Comparison of ENCODE assay signal across 8 mouse cellular contexts in genomic region chr9:68654039-68654332, GRCm38 (mm10). TPM values are rescaled to one million over a fixed set of nuclear protein-coding genes. Genes with fewer than 3 reads are reported as not detected.
A peak's percentile ranks its signal among the peaks of the same experiment; 100 is the strongest.
DNase-seq lines count a peak whose midpoint lies in the region; ATAC-seq and TF ChIP-seq lines count a peak whose summit lies in the region.

No protein-coding gene starts in this region.

- H3K27me3 ChIP-seq in lung, postnatal 0 days (replicated peaks; ENCODE audit: insufficient read depth, low read length) = no peaks in the 10 kb centered on the region
- H3K27me3 ChIP-seq in limb, embryonic 12.5 days = peaks cover 17% of the 10 kb centered on the region
- peaks cover 14% of the 10 kb centered on the region; the same call in 1 of the 2 replicates for H3K27me3 ChIP-seq in small intestine, adult 2 months (ENCODE audit: control insufficient read depth, insufficient read depth, low read length)

- peak; percentile 69 for DNase-seq in embryo, embryonic 9.5 days (ENCODE audit: extremely low spot score)
- DNase-seq in embryo, embryonic 11 days = no peak
- peak; percentile 6 for DNase-seq in lung, postnatal 0 days (ENCODE audit: low spot score)
- DNase-seq in lung, adult 18-20 months = no peak
- DNase-seq in urinary bladder, postnatal 10 days (ENCODE audit: low spot score) = no peak
- DNase-seq in kidney, adult 11 months = no peak

- TF ChIP-seq EP300 in lung, postnatal 0 days (IDR thresholded peaks at IDR 0.05) = no peak

- H3K36me3 ChIP-seq in lung, postnatal 0 days (ENCODE audit: insufficient read depth, low read length) = no peaks in the 10 kb centered on the region
- no peaks in the 10 kb centered on the region for H3K36me3 ChIP-seq in limb, embryonic 12.5 days
- H3K36me3 ChIP-seq in small intestine, adult 2 months (ENCODE audit: control insufficient read depth, insufficient read depth, low read length) = no peaks in the 10 kb centered on the region

- TF ChIP-seq POLR2A in small intestine, adult 2 months (IDR thresholded peaks at IDR 0.05; ENCODE audit: low read depth, low read length) = no peak

- H3K9me3 ChIP-seq in lung, postnatal 0 days (ENCODE audit: low read length) = no peaks in the 10 kb centered on the region
- H3K9me3 ChIP-seq in limb, embryonic 12.5 days = no peaks in the 10 kb centered on the region

- H3K4me3 ChIP-seq in lung, postnatal 0 days (ENCODE audit: low read depth, low read length) = peak overlapping the region; percentile 78
- H3K4me3 ChIP-seq in limb, embryonic 12.5 days (replicated peaks) = peak overlapping the region; percentile 83
- peak overlapping the region; percentile 78 for H3K4me3 ChIP-seq in small intestine, adult 2 months (ENCODE audit: low read depth, low read length)

- peaks cover 5% of the 10 kb centered on the region; the same call in 1 of the 2 replicates for H3K4me1 ChIP-seq in lung, postnatal 0 days (ENCODE audit: insufficient read depth, low read depth, low read length)
- peaks cover 7% of the 10 kb centered on the region for H3K4me1 ChIP-seq in limb, embryonic 12.5 days (replicated peaks)
- no peaks in the 10 kb centered on the region; the same call in 1 of the 2 replicates for H3K4me1 ChIP-seq in small intestine, adult 2 months (ENCODE audit: control insufficient read depth, insufficient read depth, insufficient read length, low read length)

- WGBS in lung, postnatal 0 days = 6% methylated on average over 25 of the region's 28 CpGs
- under 1% methylated on average over 28 of the region's 28 CpGs for WGBS in limb, embryonic 12.5 days
- under 1% methylated on average over 27 of the region's 28 CpGs for WGBS in small intestine, adult 2 months

- H3K9ac ChIP-seq in lung, postnatal 0 days (replicated peaks; ENCODE audit: low read depth) = peak overlapping the region; percentile 54; the same call in 1 of the 2 replicates
- H3K9ac ChIP-seq in limb, embryonic 12.5 days (replicated peaks) = peak overlapping the region; percentile 79

- TF ChIP-seq CTCF in lung, postnatal 0 days (IDR thresholded peaks at IDR 0.05) = no peak
- TF ChIP-seq CTCF in small intestine, adult 2 months (IDR thresholded peaks at IDR 0.05; ENCODE audit: extremely low read depth, insufficient read length, insufficient replicate concordance, low read depth, low read length) = no peak

- H3K27ac ChIP-seq in lung, postnatal 0 days (ENCODE audit: low read length) = peak overlapping the region; percentile 78
- peak overlapping the region; percentile 90 for H3K27ac ChIP-seq in limb, embryonic 12.5 days
- no peak overlapping the region for H3K27ac ChIP-seq in small intestine, adult 2 months (ENCODE audit: insufficient read depth, low read depth, low read length)

- ATAC-seq in lung, postnatal 0 days = peak; percentile 23; the same call in 1 of the 2 replicates
- no peak for ATAC-seq in limb, embryonic 12.5 days (ENCODE audit: insufficient number of reproducible peaks, insufficient read depth, low FRiP score, low TSS enrichment, low read depth)

- H3K4me2 ChIP-seq in lung, postnatal 0 days (replicated peaks; ENCODE audit: low read depth, low read length) = peak overlapping the region; percentile 85
- H3K4me2 ChIP-seq in limb, embryonic 12.5 days = peak overlapping the region; percentile 97

RNA-seq across cellular contexts. Expression of gene Rora, which starts 0.4 kb away (rescaled TPM):
- 18.8 and 20.6 TPM in 2 replicates for polyA plus RNA-seq in lung, postnatal 0 days (2015; fragmentation: Nextera tagmentation; extraction: Ambion mirVana)
- polyA plus RNA-seq in limb, embryonic 12.5 days (2016; fragmentation: Nextera tagmentation; extraction: Ambion mirVana) = 6.0 and 6.9 TPM in 2 replicates
- 3.9 and 4.5 TPM in 2 replicates for polyA plus RNA-seq in small intestine, adult 2 months (2012; rRNA removed)

Comparison
In these comparisons a context has a peak if more than half of its experiments do, and no peak if none do; other contexts are left out.
1. DNase-seq: peak in embryo, embryonic 9.5 days (single experiment) and lung, postnatal 0 days (single experiment); none in embryo, embryonic 11 days (single experiment), lung, adult 18-20 months (0 of 2), urinary bladder, postnatal 10 days (single experiment) and kidney, adult 11 months (single experiment).
2. Peak in every context shown above with its lines, with median percentiles within 50 percentile points of each other: H3K4me3 ChIP-seq.